Mouse (Mus musculus) adipocyte (in vitro differentiated cells): ENCODE measurements at regions not wholly inside any gene's neighbourhood (a gene's known extent, or its start where the extent isn't known, plus 50 kb on each side); places are given as distances from the start of the nearest gene placed in this dataset.
A peak's percentile ranks its signal among the peaks of the same experiment; 100 is the strongest.

Experiments
- DNase-seq: peaks from one replicate; pipeline ENCODE4 v3.0.0-alpha.2; 2016; ENCODE audit warnings: low spot score

- no peak for DNase-seq
Observed at GRCm38 (mm10) chr13:110540543-110541265, 145.9 kb downstream of the Plk2 start.

- DNase-seq: peak; percentile 2
Observed at GRCm38 (mm10) chr13:110541288-110542148, 146.7 kb downstream of the Plk2 start.

- no peak for DNase-seq
Observed at GRCm38 (mm10) chr13:110542303-110543065, 147.6 kb downstream of the Plk2 start.

- DNase-seq: no peak
Observed at GRCm38 (mm10) chr13:110545454-110545853, 150.6 kb downstream of the Plk2 start.

- DNase-seq: no peak
Observed at GRCm38 (mm10) chr13:110555529-110556319, 160.9 kb downstream of the Plk2 start.

GRCm38 (mm10) chr13:110556355-110557095 is 161.7 kb downstream of the Plk2 start:
- DNase-seq: no peak

GRCm38 (mm10) chr13:110557930-110558727 is 163.3 kb downstream of the Plk2 start:
- no peak for DNase-seq

GRCm38 (mm10) chr13:110560566-110560965 is 165.7 kb downstream of the Plk2 start:
- no peak for DNase-seq

GRCm38 (mm10) chr13:110562499-110562898 is 167.7 kb downstream of the Plk2 start:
- DNase-seq: no peak

GRCm38 (mm10) chr13:110562902-110563301 is 168.1 kb downstream of the Plk2 start:
- DNase-seq: no peak

- no peak for DNase-seq
Observed at GRCm38 (mm10) chr13:110563967-110564366, 169.1 kb downstream of the Plk2 start.

GRCm38 (mm10) chr13:110568482-110569179 is 173.8 kb downstream of the Plk2 start:
- DNase-seq: no peak

GRCm38 (mm10) chr13:110569180-110569512 is 174.3 kb downstream of the Plk2 start:
- peak; percentile 8 for DNase-seq

GRCm38 (mm10) chr13:110570386-110570785 is 175.5 kb downstream of the Plk2 start:
- no peak for DNase-seq

- no peak for DNase-seq
Observed at GRCm38 (mm10) chr13:110573360-110574065, 178.7 kb downstream of the Plk2 start.

GRCm38 (mm10) chr13:110574764-110575471 is 180.1 kb downstream of the Plk2 start:
- DNase-seq: no peak

GRCm38 (mm10) chr13:110578159-110578558 is 183.3 kb downstream of the Plk2 start:
- DNase-seq: no peak

- no peak for DNase-seq
Observed at GRCm38 (mm10) chr13:110580166-110580565, 185.3 kb downstream of the Plk2 start.
